Mouse (Mus musculus): Measurements from ENCODE around the gene Nqo1.

Gene Nqo1

GRCm38 (mm10) chr8:107403038-107403781 is at the start of gene Nqo1:
Gene Nqo1 (minus strand): TSS chr8:107403206.
- peak; percentile 99 for DNase-seq (ENCODE audit: low read depth, low spot score)

DNA sequence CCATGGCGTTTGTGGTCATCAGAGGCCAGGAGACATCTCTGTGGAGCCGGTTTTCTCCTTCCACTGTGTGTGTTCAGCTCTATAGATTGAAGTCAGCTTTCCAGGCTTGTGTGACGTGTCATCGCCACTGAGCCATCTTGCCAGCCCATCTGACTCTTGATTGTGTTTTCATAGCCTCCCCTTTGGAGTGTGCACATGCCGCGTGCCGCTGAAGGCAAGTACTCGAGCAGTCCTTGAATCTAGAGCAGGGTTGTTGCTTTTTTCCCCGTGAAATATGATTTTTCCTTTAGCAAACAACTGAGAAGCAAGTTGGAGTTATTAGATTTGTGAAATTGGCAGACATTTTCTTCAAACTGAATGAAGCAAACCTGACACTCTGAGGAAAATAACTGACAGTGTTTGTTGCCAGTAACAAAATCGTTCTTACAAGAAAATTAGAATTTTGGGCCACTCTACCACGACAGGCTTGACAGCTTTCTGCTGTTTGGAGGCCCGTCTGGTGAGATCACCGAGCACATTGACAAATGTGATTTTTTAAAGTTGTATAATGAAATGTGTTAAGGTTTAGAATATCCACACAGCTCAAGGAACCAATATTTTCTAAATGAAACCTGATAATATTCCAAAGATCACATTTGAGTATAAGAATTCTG is 48.5 kb upstream of the Nqo1 start:
- no peak for DNase-seq (ENCODE audit: low read depth, low spot score)

DNA sequence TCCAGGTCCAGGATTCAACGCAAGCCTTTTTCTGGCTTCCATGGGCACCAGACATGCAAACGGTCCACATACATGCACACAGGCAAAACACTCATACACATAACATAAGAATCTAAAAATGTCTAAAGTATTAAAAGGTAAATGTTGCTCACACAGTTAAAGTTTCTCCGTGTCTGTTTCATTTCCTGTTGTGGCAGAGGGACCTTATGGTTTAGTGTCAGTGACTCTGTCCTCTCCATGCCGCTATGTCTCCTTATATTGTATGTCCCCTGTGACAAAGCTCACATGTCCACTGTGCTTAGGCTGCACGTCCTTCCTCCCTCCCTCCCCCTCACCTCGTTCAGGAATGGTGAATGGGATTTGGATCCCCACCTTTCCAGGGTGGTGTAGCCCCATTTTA is 46.6 kb upstream of the Nqo1 start:
- no peak for DNase-seq (ENCODE audit: low read depth, low spot score)

GRCm38 (mm10) chr8:107449130-107449529 is 46.1 kb upstream of the Nqo1 start:
- peak; percentile 88 for DNase-seq (ENCODE audit: low read depth, low spot score)

GRCm38 (mm10) chr8:107448382-107448889 is 45.4 kb upstream of the Nqo1 start:
- no peak for DNase-seq (ENCODE audit: low read depth, low spot score)

- DNase-seq (ENCODE audit: low read depth, low spot score), result no peak
These were observed 44.7 kb upstream of the Nqo1 start for GRCm38 (mm10) chr8:107447713-107448112.

DNA sequence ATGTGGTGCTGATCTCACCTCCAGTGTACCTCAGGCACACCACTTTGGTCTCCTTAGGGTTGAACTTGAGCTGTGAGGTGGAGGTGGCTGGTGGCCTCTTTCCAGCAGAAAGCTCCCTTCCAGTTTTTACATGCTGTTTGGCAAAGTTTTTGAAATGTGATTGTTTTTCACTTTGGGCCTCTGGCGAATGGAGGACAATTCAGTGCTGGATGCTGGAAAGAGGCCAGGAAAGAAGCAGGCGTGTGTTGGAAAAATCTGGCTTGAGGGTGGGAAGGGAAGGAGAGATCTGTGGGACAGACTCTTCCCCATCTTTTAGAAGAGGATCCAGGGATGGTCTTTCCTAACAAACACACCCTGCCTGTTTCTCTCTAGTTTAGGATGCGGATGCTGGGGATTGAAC is 41.6 kb upstream of the Nqo1 start:
- DNase-seq (ENCODE audit: low read depth, low spot score), result no peak

- no peak for DNase-seq (ENCODE audit: low read depth, low spot score)
These were observed 37.0 kb upstream of the Nqo1 start for GRCm38 (mm10) chr8:107439880-107440625.

DNA sequence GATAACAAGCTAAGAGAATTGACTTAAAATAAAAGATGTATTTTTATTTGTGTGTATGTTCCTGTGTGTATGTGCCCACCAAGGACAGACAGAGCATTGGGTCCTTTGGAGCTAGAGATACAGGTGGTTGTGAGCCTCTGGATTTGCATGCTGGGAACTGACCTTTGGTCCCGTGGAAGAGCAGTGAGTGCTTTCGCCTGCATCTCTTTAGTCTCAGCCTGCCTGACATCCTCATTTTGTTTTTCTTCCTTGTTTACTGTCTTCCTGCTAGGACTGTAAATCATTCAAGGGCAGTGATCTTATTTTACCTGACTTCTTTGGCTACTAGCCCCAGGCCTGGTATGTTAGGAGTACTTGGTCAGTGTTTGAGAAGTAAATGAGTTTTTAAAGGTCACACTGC is 34.7 kb upstream of the Nqo1 start:
- DNase-seq (ENCODE audit: low read depth, low spot score), result no peak

DNA sequence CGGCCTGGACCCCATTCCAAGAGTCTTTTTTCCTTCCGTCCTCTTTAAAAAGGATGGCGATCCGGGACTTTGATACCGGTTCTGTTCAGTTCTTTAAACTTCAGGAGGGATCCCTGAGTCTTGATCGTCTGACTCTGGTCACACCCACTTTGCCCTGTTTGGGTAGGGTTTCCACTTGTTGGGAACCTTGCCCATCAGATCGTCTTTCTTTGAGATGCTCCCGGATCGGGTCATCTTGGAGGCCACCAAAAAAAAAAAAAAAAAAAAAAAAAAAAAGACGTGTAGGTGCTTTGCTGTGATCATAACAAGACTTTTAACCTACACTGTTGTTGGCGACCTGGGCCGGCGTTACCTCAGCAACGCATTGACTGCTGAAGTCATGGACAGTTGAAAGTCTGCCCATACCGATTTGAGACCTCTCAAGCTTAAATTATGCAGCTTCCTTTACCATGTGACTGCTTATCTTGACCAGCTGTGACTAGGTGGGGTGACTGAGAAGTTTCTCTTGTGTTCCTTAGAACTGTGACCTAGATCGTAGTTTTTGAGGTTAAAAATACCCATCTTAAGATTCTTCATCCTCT is 33.9 kb upstream of the Nqo1 start:
- DNase-seq (ENCODE audit: low read depth, low spot score), result peak; percentile 69

DNA sequence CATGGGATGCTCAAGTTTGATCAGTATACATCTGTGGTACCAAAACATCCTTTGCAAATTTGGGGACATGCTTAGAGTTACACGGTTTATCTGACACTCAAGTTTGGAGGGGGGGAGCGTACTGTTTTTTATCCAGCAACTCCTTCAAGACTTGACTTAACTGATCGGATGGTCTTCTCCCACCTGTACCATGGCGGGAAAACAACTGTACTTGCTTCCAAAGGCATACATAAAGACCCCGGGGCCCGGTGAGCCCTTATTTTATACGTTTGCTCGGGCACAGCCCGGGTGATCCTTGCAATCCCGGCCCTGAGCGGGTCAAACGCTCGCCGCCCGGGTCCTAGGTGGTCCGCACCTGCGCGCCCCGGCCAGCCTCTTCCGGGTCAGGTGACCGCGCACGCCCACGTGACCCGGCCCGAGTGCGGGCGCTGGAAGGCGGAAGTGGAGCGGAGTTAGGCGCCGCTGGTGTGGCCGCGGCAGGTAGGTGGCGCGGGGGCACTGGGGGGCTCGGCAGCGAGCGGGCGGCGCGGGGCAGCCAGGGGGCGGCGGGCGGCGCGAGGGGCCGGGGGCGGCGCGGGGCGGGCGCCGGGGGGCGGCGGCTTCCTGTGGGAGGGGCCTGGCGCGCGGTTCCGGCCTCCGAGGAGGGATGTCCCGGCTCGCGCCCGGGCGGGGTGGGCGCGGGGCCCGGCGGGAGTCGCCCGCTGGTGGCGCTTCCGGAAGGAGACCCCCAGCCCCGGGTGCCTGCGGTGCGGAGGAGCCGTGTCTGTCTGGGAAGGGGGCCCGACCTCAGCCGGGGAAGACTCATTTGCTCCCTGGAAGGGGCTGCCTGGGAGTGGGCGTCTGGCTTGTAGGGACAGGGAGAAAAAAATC is 33.2 kb upstream of the Nqo1 start, which contains the start of gene Wwp2:
Wwp2 (plus strand) TSS at position 404 of the 870 bp plus-strand sequence.
- DNase-seq (ENCODE audit: low read depth, low spot score), result peak; percentile 85

DNA sequence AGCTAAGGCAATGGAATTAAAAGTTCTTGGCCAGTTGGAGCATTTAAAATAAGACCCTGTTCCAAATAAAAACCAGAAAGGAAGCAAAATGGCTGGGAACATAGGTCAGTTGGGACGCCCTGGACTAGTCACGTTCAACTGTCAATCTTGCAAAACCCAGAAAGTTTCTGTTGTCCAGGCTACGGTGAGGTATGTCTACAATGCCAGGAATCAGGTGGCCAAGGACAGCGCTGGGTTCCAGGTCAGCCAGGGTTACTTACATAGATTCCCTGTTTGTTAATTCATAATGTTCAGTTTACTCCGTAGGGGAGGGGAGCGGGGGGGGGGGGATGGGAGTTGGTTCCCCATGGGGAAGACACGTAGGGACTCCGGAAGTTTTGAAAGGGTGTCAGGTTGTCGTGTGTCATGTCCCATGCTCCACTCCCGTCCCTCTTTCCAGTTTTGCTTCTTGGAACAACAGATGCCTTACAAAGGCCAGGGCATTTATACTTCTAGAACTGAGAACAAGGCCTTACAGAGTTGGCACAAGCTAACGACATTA is 32.5 kb upstream of the Nqo1 start:
- no peak for DNase-seq (ENCODE audit: low read depth, low spot score)

DNA sequence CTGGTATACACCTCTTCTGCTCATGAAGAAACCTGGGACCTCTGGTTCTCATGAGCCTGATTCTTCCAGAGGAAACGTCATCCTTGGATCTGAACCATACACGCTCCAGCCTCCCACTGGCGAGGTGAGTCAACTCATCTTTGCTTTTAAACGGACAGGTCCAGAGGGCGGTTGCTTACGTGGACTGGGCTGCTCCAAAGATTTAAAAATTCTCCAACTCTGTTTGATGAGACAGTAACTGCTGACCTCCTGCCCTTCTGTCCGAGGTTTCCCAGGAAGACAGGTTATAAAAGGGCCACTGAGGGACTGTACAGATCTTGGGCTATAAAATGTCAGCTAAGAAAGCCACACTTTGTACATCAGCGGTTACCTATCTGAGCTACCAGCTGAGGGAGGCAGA is 27.8 kb upstream of the Nqo1 start:
- no peak for DNase-seq (ENCODE audit: low read depth, low spot score)

GRCm38 (mm10) chr8:107425230-107425597 is 22.2 kb upstream of the Nqo1 start:
- DNase-seq (ENCODE audit: low read depth, low spot score), result no peak

- DNase-seq (ENCODE audit: low read depth, low spot score), result peak; percentile 99
These were observed 21.7 kb upstream of the Nqo1 start, which contains the start of gene Nob1 for GRCm38 (mm10) chr8:107424597-107425229. Gene Nob1 (minus strand): TSS chr8:107425051.

- no peak for DNase-seq (ENCODE audit: low read depth, low spot score)
These were observed 21.2 kb upstream of the Nqo1 start for GRCm38 (mm10) chr8:107424176-107424575.

- DNase-seq (ENCODE audit: low read depth, low spot score), result no peak
These were observed 14.0 kb upstream of the Nqo1 start for GRCm38 (mm10) chr8:107417001-107417400.

GRCm38 (mm10) chr8:107413881-107414280 is 10.9 kb upstream of the Nqo1 start:
- DNase-seq (ENCODE audit: low read depth, low spot score), result no peak

DNA sequence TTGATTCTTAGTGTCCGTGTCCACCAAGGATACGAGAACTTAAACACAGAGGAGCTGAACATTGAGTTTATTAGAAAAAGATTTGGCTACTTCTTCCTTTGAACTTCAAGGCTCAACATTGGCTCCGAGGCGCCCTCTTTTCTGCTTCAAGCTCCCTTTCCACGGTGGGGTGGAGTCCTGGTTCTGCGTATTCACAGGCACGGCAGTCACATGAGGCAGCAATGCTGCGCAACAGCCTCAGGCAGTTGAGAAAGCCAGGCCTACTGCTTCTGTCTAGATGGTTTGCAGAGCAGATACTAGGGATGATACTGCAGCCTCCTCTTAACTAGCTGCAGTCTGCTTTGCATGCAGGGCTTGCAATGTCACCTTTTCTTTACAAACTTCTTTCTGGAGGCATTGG is 9.5 kb upstream of the Nqo1 start:
- no peak for DNase-seq (ENCODE audit: low read depth, low spot score)

DNA sequence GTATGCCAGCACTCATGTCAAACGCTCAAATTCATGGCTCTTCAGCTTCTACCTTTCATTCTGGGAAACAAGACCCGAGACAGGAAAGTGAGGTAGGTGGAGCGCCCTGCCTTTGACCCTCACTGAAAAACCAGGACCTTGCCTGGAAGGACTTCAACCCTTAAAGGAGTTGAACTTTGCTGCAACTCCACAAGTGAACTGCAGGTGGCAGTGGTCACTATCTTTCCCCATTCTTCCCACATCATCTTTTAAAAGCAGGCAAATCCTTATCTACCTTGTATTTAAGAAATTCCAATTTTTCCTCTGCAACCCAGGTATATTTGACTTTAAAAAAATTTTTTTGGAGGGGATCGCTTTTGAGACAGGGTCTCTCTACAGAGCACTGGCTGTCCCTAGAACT is 8.4 kb upstream of the Nqo1 start:
- DNase-seq (ENCODE audit: low read depth, low spot score), result peak; percentile 82
